Comparison of ENCODE assay signal across 8 mouse cellular contexts in the genomic region with DNA sequence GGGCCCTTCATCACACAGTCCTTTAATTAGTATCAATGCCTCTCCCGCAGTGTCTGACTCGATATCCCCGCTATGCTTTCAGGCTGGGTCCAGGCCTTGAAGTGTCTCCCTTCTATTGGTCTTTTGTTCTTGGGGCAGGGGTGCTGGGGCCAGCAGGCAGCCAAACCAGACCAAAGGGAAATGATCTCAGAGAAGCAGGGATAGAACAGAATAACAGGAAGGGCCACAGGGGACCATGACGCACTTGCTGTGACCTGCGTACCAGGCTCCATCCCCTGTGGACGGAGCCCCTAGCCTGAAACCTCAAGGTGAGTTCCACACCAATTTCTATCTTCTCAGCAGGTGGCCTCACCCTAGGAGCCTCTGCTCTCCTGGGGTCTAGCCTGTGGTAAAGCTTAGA. TPM values are rescaled to one million over a fixed set of nuclear protein-coding genes. Genes with fewer than 3 reads are reported as not detected.
A peak's percentile ranks its signal among the peaks of the same experiment; 100 is the strongest.
DNase-seq lines count a peak whose midpoint lies in the region; ATAC-seq lines count a peak whose summit lies in the region.

No protein-coding gene starts in this region.

- H3K27me3 ChIP-seq in hindbrain, embryonic 15.5 days = no peaks in the 10 kb centered on the region
- no peaks in the 10 kb centered on the region for H3K27me3 ChIP-seq in hindbrain, embryonic 14.5 days (ENCODE audit: control insufficient read depth, insufficient read depth, low read length)
- H3K27me3 ChIP-seq in midbrain, embryonic 14.5 days (ENCODE audit: control insufficient read depth, insufficient read depth, low read length) = no peaks in the 10 kb centered on the region
- H3K27me3 ChIP-seq in midbrain, embryonic 16.5 days (ENCODE audit: control insufficient read depth, insufficient read depth, low read depth, low read length) = no peaks in the 10 kb centered on the region
- no peaks in the 10 kb centered on the region for H3K27me3 ChIP-seq in intestine, embryonic 16.5 days (replicated peaks; ENCODE audit: control insufficient read depth, insufficient read depth, low read length)
- H3K27me3 ChIP-seq in stomach, embryonic 15.5 days (replicated peaks) = no peaks in the 10 kb centered on the region

- ATAC-seq in hindbrain, embryonic 15.5 days (ENCODE audit: low FRiP score, low read depth) = no peak
- no peak for ATAC-seq in hindbrain, embryonic 14.5 days (ENCODE audit: low FRiP score)
- ATAC-seq in midbrain, embryonic 14.5 days (ENCODE audit: low FRiP score, low TSS enrichment) = no peak
- no peak for ATAC-seq in midbrain, embryonic 16.5 days
- ATAC-seq in intestine, embryonic 16.5 days = no peak
- ATAC-seq in stomach, embryonic 15.5 days (ENCODE audit: insufficient read depth, low FRiP score, low read depth) = no peak

- H3K9ac ChIP-seq in hindbrain, embryonic 15.5 days = no peak overlapping the region
- H3K9ac ChIP-seq in hindbrain, embryonic 14.5 days = no peak overlapping the region
- H3K9ac ChIP-seq in midbrain, embryonic 14.5 days (replicated peaks; ENCODE audit: low read length) = no peak overlapping the region
- H3K9ac ChIP-seq in midbrain, embryonic 16.5 days (ENCODE audit: low read depth, low read length) = no peak overlapping the region
- peak overlapping the region; percentile 55 for H3K9ac ChIP-seq in intestine, embryonic 16.5 days (ENCODE audit: low read depth, low read length)
- H3K9ac ChIP-seq in stomach, embryonic 15.5 days = no peak overlapping the region

- no peaks in the 10 kb centered on the region for H3K9me3 ChIP-seq in hindbrain, embryonic 15.5 days
- H3K9me3 ChIP-seq in hindbrain, embryonic 14.5 days (ENCODE audit: control insufficient read depth, low read length) = no peaks in the 10 kb centered on the region
- no peaks in the 10 kb centered on the region for H3K9me3 ChIP-seq in midbrain, embryonic 14.5 days (ENCODE audit: control insufficient read depth, low read length)
- H3K9me3 ChIP-seq in midbrain, embryonic 16.5 days (replicated peaks; ENCODE audit: control insufficient read depth, low read length, poor library complexity, severe bottlenecking) = no peaks in the 10 kb centered on the region
- H3K9me3 ChIP-seq in intestine, embryonic 16.5 days (ENCODE audit: control insufficient read depth, low read length) = no peaks in the 10 kb centered on the region
- no peaks in the 10 kb centered on the region for H3K9me3 ChIP-seq in stomach, embryonic 15.5 days

- H3K4me3 ChIP-seq in hindbrain, embryonic 15.5 days = no peak overlapping the region
- no peak overlapping the region for H3K4me3 ChIP-seq in hindbrain, embryonic 14.5 days (replicated peaks; ENCODE audit: low read length)
- no peak overlapping the region for H3K4me3 ChIP-seq in midbrain, embryonic 14.5 days (replicated peaks; ENCODE audit: low read depth, low read length)
- no peak overlapping the region for H3K4me3 ChIP-seq in midbrain, embryonic 16.5 days (ENCODE audit: low read depth, low read length)
- H3K4me3 ChIP-seq in intestine, embryonic 16.5 days (ENCODE audit: low read length) = no peak overlapping the region
- H3K4me3 ChIP-seq in stomach, embryonic 15.5 days (replicated peaks) = no peak overlapping the region

- H3K4me2 ChIP-seq in hindbrain, embryonic 15.5 days = no peak overlapping the region
- no peak overlapping the region for H3K4me2 ChIP-seq in hindbrain, embryonic 14.5 days (replicated peaks)
- H3K4me2 ChIP-seq in midbrain, embryonic 14.5 days (ENCODE audit: low read length) = no peak overlapping the region
- no peak overlapping the region for H3K4me2 ChIP-seq in midbrain, embryonic 16.5 days (ENCODE audit: low read length)
- no peak overlapping the region for H3K4me2 ChIP-seq in intestine, embryonic 16.5 days (ENCODE audit: low read depth, low read length)
- H3K4me2 ChIP-seq in stomach, embryonic 15.5 days = no peak overlapping the region

- DNase-seq in hindbrain, embryonic 14.5 days (ENCODE audit: low spot score) = no peak
- no peak for DNase-seq in midbrain, embryonic 14.5 days
- no peak for DNase-seq in gastrocnemius, postnatal 4 days (ENCODE audit: low spot score in 2 of 2)
- DNase-seq in cerebellum, adult 11 months = no peak

- H3K36me3 ChIP-seq in hindbrain, embryonic 15.5 days = peaks cover 54% of the 10 kb centered on the region
- H3K36me3 ChIP-seq in hindbrain, embryonic 14.5 days (replicated peaks; ENCODE audit: control insufficient read depth, insufficient read depth) = peaks cover 78% of the 10 kb centered on the region
- peaks cover 74% of the 10 kb centered on the region for H3K36me3 ChIP-seq in midbrain, embryonic 14.5 days (ENCODE audit: control insufficient read depth, insufficient read depth, low read length)
- peaks cover 44% of the 10 kb centered on the region for H3K36me3 ChIP-seq in midbrain, embryonic 16.5 days (ENCODE audit: control insufficient read depth, insufficient read depth, low read length)
- peaks cover 29% of the 10 kb centered on the region for H3K36me3 ChIP-seq in intestine, embryonic 16.5 days (ENCODE audit: control insufficient read depth, insufficient read depth, low read length)
- peaks cover 50% of the 10 kb centered on the region for H3K36me3 ChIP-seq in stomach, embryonic 15.5 days

- 84% methylated on average over 6 of the region's 6 CpGs for WGBS in hindbrain, embryonic 15.5 days
- 92% methylated on average over 6 of the region's 6 CpGs for WGBS in hindbrain, embryonic 14.5 days
- WGBS in midbrain, embryonic 14.5 days = 95% methylated on average over 6 of the region's 6 CpGs
- 87% methylated on average over 6 of the region's 6 CpGs for WGBS in midbrain, embryonic 16.5 days
- WGBS in intestine, embryonic 16.5 days = 92% methylated on average over 6 of the region's 6 CpGs
- WGBS in stomach, embryonic 15.5 days = 82% methylated on average over 6 of the region's 6 CpGs

- H3K4me1 ChIP-seq in hindbrain, embryonic 15.5 days (replicated peaks) = peaks cover 24% of the 10 kb centered on the region
- peaks cover 7% of the 10 kb centered on the region; the same call in 1 of the 2 replicates for H3K4me1 ChIP-seq in hindbrain, embryonic 14.5 days (replicated peaks; ENCODE audit: control insufficient read depth, insufficient read depth, low read length)
- H3K4me1 ChIP-seq in midbrain, embryonic 14.5 days (ENCODE audit: control insufficient read depth, insufficient read depth, low read length) = peaks cover 1% of the 10 kb centered on the region
- H3K4me1 ChIP-seq in midbrain, embryonic 16.5 days (ENCODE audit: control insufficient read depth, insufficient read depth, low read length) = peaks cover 1% of the 10 kb centered on the region
- peaks cover 35% of the 10 kb centered on the region for H3K4me1 ChIP-seq in intestine, embryonic 16.5 days (ENCODE audit: control insufficient read depth, insufficient read depth, low read length)
- H3K4me1 ChIP-seq in stomach, embryonic 15.5 days = peaks cover 31% of the 10 kb centered on the region

- peak overlapping the region; percentile 59 for H3K27ac ChIP-seq in hindbrain, embryonic 15.5 days (replicated peaks)
- H3K27ac ChIP-seq in hindbrain, embryonic 14.5 days = no peak overlapping the region
- H3K27ac ChIP-seq in midbrain, embryonic 14.5 days (replicated peaks; ENCODE audit: low read depth, low read length) = peak overlapping the region; percentile 45; the same call in 1 of the 2 replicates
- H3K27ac ChIP-seq in midbrain, embryonic 16.5 days (ENCODE audit: low read length) = no peak overlapping the region; the same call in 1 of the 2 replicates
- peak overlapping the region; percentile 95 for H3K27ac ChIP-seq in intestine, embryonic 16.5 days (ENCODE audit: low read length)
- H3K27ac ChIP-seq in stomach, embryonic 15.5 days = peak overlapping the region; percentile 85

RNA-seq across cellular contexts. Expression of gene Sema3b, which starts 9.1 kb away (rescaled TPM):
- polyA plus RNA-seq in hindbrain, embryonic 15.5 days (2015; fragmentation: Nextera tagmentation; extraction: Ambion mirVana) = 4.6 and 5.1 TPM in 2 replicates
- polyA plus RNA-seq in hindbrain, embryonic 14.5 days (2014; fragmentation: Nextera tagmentation; extraction: Ambion mirVana) = 4.2 and 4.5 TPM in 2 replicates
- polyA plus RNA-seq in midbrain, embryonic 14.5 days (2014; fragmentation: Nextera tagmentation; extraction: Ambion mirVana) = 1.5 and 3.2 TPM in 2 replicates
- 3.7 and 3.9 TPM in 2 replicates for polyA plus RNA-seq in midbrain, embryonic 16.5 days (2015; fragmentation: Nextera tagmentation; extraction: Ambion mirVana)
- 50.4 and 54.9 TPM in 2 replicates for polyA plus RNA-seq in intestine, embryonic 16.5 days (2015; fragmentation: Nextera tagmentation; extraction: Ambion mirVana)
- 13.2 and 16.5 TPM in 2 replicates for polyA plus RNA-seq in stomach, embryonic 15.5 days (2015; fragmentation: Nextera tagmentation; extraction: Ambion mirVana)
- 10 to 100 TPM; 50.9 to 52.0 TPM for total RNA-seq in gastrocnemius, postnatal 4 days (2021)

RNA-seq across cellular contexts. Expression of gene Gnai2, which starts 17.1 kb away (rescaled TPM):
- 332 and 343 TPM in 2 replicates for polyA plus RNA-seq in hindbrain, embryonic 15.5 days (2015; fragmentation: Nextera tagmentation; extraction: Ambion mirVana)
- polyA plus RNA-seq in hindbrain, embryonic 14.5 days (2014; fragmentation: Nextera tagmentation; extraction: Ambion mirVana) = 282 and 291 TPM in 2 replicates
- 284 and 326 TPM in 2 replicates for polyA plus RNA-seq in midbrain, embryonic 14.5 days (2014; fragmentation: Nextera tagmentation; extraction: Ambion mirVana)
- 278 and 281 TPM in 2 replicates for polyA plus RNA-seq in midbrain, embryonic 16.5 days (2015; fragmentation: Nextera tagmentation; extraction: Ambion mirVana)
- 301 and 311 TPM in 2 replicates for polyA plus RNA-seq in intestine, embryonic 16.5 days (2015; fragmentation: Nextera tagmentation; extraction: Ambion mirVana)
- 355 and 371 TPM in 2 replicates for polyA plus RNA-seq in stomach, embryonic 15.5 days (2015; fragmentation: Nextera tagmentation; extraction: Ambion mirVana)
- total RNA-seq in gastrocnemius, postnatal 4 days (2021) = 100 to 1,000 TPM; 307 to 340 TPM

RNA-seq across cellular contexts. Expression of gene Ifrd2, which starts 30.7 kb away (rescaled TPM):
- 16.3 and 17.3 TPM in 2 replicates for polyA plus RNA-seq in hindbrain, embryonic 15.5 days (2015; fragmentation: Nextera tagmentation; extraction: Ambion mirVana)
- polyA plus RNA-seq in hindbrain, embryonic 14.5 days (2014; fragmentation: Nextera tagmentation; extraction: Ambion mirVana) = 11.2 and 16.5 TPM in 2 replicates
- polyA plus RNA-seq in midbrain, embryonic 14.5 days (2014; fragmentation: Nextera tagmentation; extraction: Ambion mirVana) = 14.5 and 15.7 TPM in 2 replicates
- 14.6 and 15.4 TPM in 2 replicates for polyA plus RNA-seq in midbrain, embryonic 16.5 days (2015; fragmentation: Nextera tagmentation; extraction: Ambion mirVana)
- polyA plus RNA-seq in intestine, embryonic 16.5 days (2015; fragmentation: Nextera tagmentation; extraction: Ambion mirVana) = 79.0 and 89.6 TPM in 2 replicates
- 65.1 and 68.2 TPM in 2 replicates for polyA plus RNA-seq in stomach, embryonic 15.5 days (2015; fragmentation: Nextera tagmentation; extraction: Ambion mirVana)
- 10 to 100 TPM; 31.8 to 35.2 TPM for total RNA-seq in gastrocnemius, postnatal 4 days (2021)

RNA-seq across cellular contexts. Expression of gene Hyal3, which starts 37.5 kb away (rescaled TPM):
- polyA plus RNA-seq in hindbrain, embryonic 15.5 days (2015; fragmentation: Nextera tagmentation; extraction: Ambion mirVana) = 1.8 and 2.2 TPM in 2 replicates
- 0.96 and 1.2 TPM in 2 replicates for polyA plus RNA-seq in hindbrain, embryonic 14.5 days (2014; fragmentation: Nextera tagmentation; extraction: Ambion mirVana)
- 0.89 and 1.4 TPM in 2 replicates for polyA plus RNA-seq in midbrain, embryonic 14.5 days (2014; fragmentation: Nextera tagmentation; extraction: Ambion mirVana)
- 2.0 and 2.4 TPM in 2 replicates for polyA plus RNA-seq in midbrain, embryonic 16.5 days (2015; fragmentation: Nextera tagmentation; extraction: Ambion mirVana)
- 0.66 and 0.68 TPM in 2 replicates for polyA plus RNA-seq in intestine, embryonic 16.5 days (2015; fragmentation: Nextera tagmentation; extraction: Ambion mirVana)
- polyA plus RNA-seq in stomach, embryonic 15.5 days (2015; fragmentation: Nextera tagmentation; extraction: Ambion mirVana) = 1.1 and 1.7 TPM in 2 replicates
- total RNA-seq in gastrocnemius, postnatal 4 days (2021) = under 1 TPM; 0.66 to 0.78 TPM

RNA-seq across cellular contexts. Expression of gene Naa80, which starts 39.4 kb away (rescaled TPM):
- 17.6 and 19.5 TPM in 2 replicates for polyA plus RNA-seq in hindbrain, embryonic 15.5 days (2015; fragmentation: Nextera tagmentation; extraction: Ambion mirVana)
- polyA plus RNA-seq in hindbrain, embryonic 14.5 days (2014; fragmentation: Nextera tagmentation; extraction: Ambion mirVana) = 14.4 and 16.4 TPM in 2 replicates
- 14.1 and 18.2 TPM in 2 replicates for polyA plus RNA-seq in midbrain, embryonic 14.5 days (2014; fragmentation: Nextera tagmentation; extraction: Ambion mirVana)
- polyA plus RNA-seq in midbrain, embryonic 16.5 days (2015; fragmentation: Nextera tagmentation; extraction: Ambion mirVana) = 14.9 and 18.6 TPM in 2 replicates
- polyA plus RNA-seq in intestine, embryonic 16.5 days (2015; fragmentation: Nextera tagmentation; extraction: Ambion mirVana) = 19.2 and 20.2 TPM in 2 replicates
- polyA plus RNA-seq in stomach, embryonic 15.5 days (2015; fragmentation: Nextera tagmentation; extraction: Ambion mirVana) = 16.1 and 18.6 TPM in 2 replicates
- 10 to 100 TPM; 15.5 to 20.5 TPM for total RNA-seq in gastrocnemius, postnatal 4 days (2021)

Comparison
In these comparisons a context has a peak if more than half of its experiments do, and no peak if none do; other contexts are left out.
1. H3K27ac ChIP-seq: peak in hindbrain, embryonic 15.5 days (single experiment), midbrain, embryonic 14.5 days (single experiment), intestine, embryonic 16.5 days (single experiment) and stomach, embryonic 15.5 days (single experiment); none in hindbrain, embryonic 14.5 days (single experiment) and midbrain, embryonic 16.5 days (single experiment).